Mouse (Mus musculus) lung, embryonic 15.5 days (tissue): Measurements from ENCODE around the gene Oxsr1. TPM values are rescaled to one million over a fixed set of nuclear protein-coding genes. Genes with fewer than 3 reads are reported as not detected.

ENCODE experiments used
- ATAC-seq: fragments of 200-750 bp; cut with Nextera tagmentation; 2 replicates; pipeline ENCODE4 v1.8.0; 2017; ENCODE audit warnings: moderate number of reproducible peaks, borderline replicate concordance; ENCODE audit not compliant: low FRiP score, low TSS enrichment; ENCODE audit errors: extremely low read depth
- H3K27ac ChIP-seq: fragments of 300-500 bp; sonication (generic); 2 replicates; pipeline ENCODE4 v1.5.1; 2015; ENCODE audit warnings: moderate library complexity, mild to moderate bottlenecking, inconsistent platforms
- H3K27me3 ChIP-seq: fragments of 300-500 bp; sonication (generic); 2 replicates; pipeline ENCODE4 v1.6.1; 2015; ENCODE audit warnings: inconsistent platforms
- H3K36me3 ChIP-seq: fragments of 300-500 bp; sonication (generic); 2 replicates; pipeline ENCODE4 v1.6.1; 2015; ENCODE audit warnings: inconsistent platforms
- H3K4me1 ChIP-seq: fragments of 300-500 bp; sonication (generic); 2 replicates; pipeline ENCODE4 v1.6.1; 2015; ENCODE audit warnings: inconsistent platforms
- H3K4me2 ChIP-seq: fragments of 300-500 bp; sonication (generic); 2 replicates; pipeline ENCODE4 v1.6.1; 2015; ENCODE audit warnings: inconsistent platforms, mild to moderate bottlenecking, moderate library complexity
- H3K4me3 ChIP-seq: fragments of 300-500 bp; sonication (generic); 2 replicates; pipeline ENCODE4 v1.5.1; 2015; ENCODE audit warnings: mild to moderate bottlenecking, inconsistent platforms
- H3K9ac ChIP-seq: fragments of 300-500 bp; sonication (generic); 2 replicates; pipeline ENCODE4 v1.6.1; 2015; ENCODE audit warnings: inconsistent platforms
- H3K9me3 ChIP-seq: fragments of 300-500 bp; sonication (generic); 2 replicates; pipeline ENCODE4 v1.6.1; 2016; ENCODE audit warnings: inconsistent platforms
- WGBS: fragments of 180-500 bp; shearing (Covaris S2); methylation state at CpG from one replicate; pipeline ENCODE4 v1.1.7; 2015; 5-methylcytosine and 5-hydroxymethylcytosine counted together
- polyA plus RNA-seq: library from polyadenylated mRNA; unstranded; fragments of >200 nt; fragmentation: Nextera tagmentation; extraction: Ambion mirVana; gene quantifications from 2 replicates; pipeline ENCODE4 v1.2.1, GENCODE M21; 2015

The Oxsr1 gene
- polyA plus RNA-seq, 1 experiment from 2014 or later: 11.3 TPM

- Histone ChIP-seq H3K36me3 (peaks cover 13% of the 10 kb centered on the region), H3K9ac (no peak overlapping the region), H3K4me3 (no peak overlapping the region), H3K4me2 (no peak overlapping the region), H3K27me3 (no peaks in the 10 kb centered on the region), H3K4me1 (peaks cover 30% of the 10 kb centered on the region), H3K27ac (no peak overlapping the region), H3K9me3 (no peaks in the 10 kb centered on the region)
- WGBS: 79% methylated on average over 4 of the region's 4 CpGs
- ATAC-seq: no peak
These were observed 13.3 kb upstream of the Oxsr1 start for GRCm38 (mm10) chr9:119335571-119335970.

DNA sequence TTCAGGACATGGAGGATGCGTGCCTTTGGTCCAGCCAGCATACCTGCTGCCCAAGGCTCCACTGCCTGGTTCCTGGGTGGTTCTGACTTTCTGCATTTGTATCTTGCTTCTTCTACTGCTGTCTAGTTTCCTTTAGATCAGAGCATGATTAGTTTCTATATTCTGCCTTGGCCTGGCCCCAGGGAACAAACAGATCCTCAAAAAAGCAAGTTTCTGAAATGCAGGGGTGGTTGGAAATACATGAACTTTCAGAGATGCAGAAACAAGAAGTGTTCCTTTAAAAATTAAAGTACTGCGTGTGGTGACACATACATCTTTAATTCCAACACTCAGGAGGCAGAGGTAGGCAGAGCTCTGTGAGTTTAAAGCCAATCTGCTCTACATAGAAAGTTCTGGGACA is 12.6 kb upstream of the Oxsr1 start:
- Histone ChIP-seq H3K4me2 (no peak overlapping the region), H3K9ac (no peak overlapping the region), H3K27me3 (no peaks in the 10 kb centered on the region), H3K4me1 (peaks cover 24% of the 10 kb centered on the region), H3K36me3 (peaks cover 13% of the 10 kb centered on the region), H3K9me3 (no peaks in the 10 kb centered on the region), H3K4me3 (no peak overlapping the region), H3K27ac (peak overlapping the region; percentile 48; the same call in 1 of the 2 replicates)
- ATAC-seq: no peak
- 86% methylated on average over 2 of the region's 2 CpGs for WGBS

GRCm38 (mm10) chr9:119334324-119334723 is 12.1 kb upstream of the Oxsr1 start:
- peaks cover 13% of the 10 kb centered on the region for H3K36me3 ChIP-seq
- H3K4me3 ChIP-seq: no peak overlapping the region
- ATAC-seq: peak; percentile 50; the same call in 1 of the 2 replicates
- H3K27me3 ChIP-seq: no peaks in the 10 kb centered on the region
- no peaks in the 10 kb centered on the region for H3K9me3 ChIP-seq
- peak overlapping the region; percentile 48 for H3K27ac ChIP-seq
- H3K4me1 ChIP-seq: peaks cover 21% of the 10 kb centered on the region
- H3K4me2 ChIP-seq: 0 out of 2 replicates have a peak overlapping the region, but pooled peaks have one; percentile 14
- H3K9ac ChIP-seq: no peak overlapping the region
- WGBS: 30% methylated on average over 10 of the region's 10 CpGs

- Histone ChIP-seq H3K27me3 (no peaks in the 10 kb centered on the region), H3K27ac (no peak overlapping the region), H3K9me3 (no peaks in the 10 kb centered on the region), H3K9ac (no peak overlapping the region), H3K36me3 (no peaks in the 10 kb centered on the region), H3K4me1 (peaks cover 11% of the 10 kb centered on the region), H3K4me2 (no peak overlapping the region), H3K4me3 (no peak overlapping the region)
- 83% methylated on average over 15 of the region's 15 CpGs for WGBS
- ATAC-seq: no peak
These were observed 8.1 kb upstream of the Oxsr1 start for GRCm38 (mm10) chr9:119330186-119330963.

DNA sequence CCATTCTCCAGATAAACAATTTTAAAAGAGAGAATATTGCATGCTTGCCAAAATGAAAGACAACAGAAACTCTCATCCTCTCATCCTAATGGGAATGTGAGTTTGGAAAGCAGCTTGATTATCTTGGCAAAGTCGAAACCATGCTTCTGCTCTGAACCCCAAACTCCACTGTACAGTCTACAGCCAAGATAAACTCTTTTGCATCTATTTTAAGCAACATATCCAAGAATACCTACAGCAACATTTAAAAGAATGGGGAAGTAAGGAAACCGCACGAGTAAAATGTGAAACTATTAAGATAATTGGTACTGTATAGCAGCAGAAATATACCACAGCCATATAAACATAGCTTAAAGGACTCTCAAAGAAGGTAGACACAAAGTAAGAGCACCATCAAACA is 6.3 kb upstream of the Oxsr1 start:
- no peak overlapping the region for H3K9ac ChIP-seq
- no peak for ATAC-seq
- no peaks in the 10 kb centered on the region; the same call in 1 of the 2 replicates for H3K4me1 ChIP-seq
- no peak overlapping the region for H3K27ac ChIP-seq
- no peaks in the 10 kb centered on the region for H3K27me3 ChIP-seq
- H3K36me3 ChIP-seq: no peaks in the 10 kb centered on the region
- no peaks in the 10 kb centered on the region for H3K9me3 ChIP-seq
- no peak overlapping the region for H3K4me3 ChIP-seq
- no peak overlapping the region for H3K4me2 ChIP-seq
- WGBS: 70% methylated on average over 3 of the region's 3 CpGs

- Histone ChIP-seq H3K27ac (no peak overlapping the region), H3K9ac (no peak overlapping the region), H3K4me2 (no peak overlapping the region), H3K9me3 (no peaks in the 10 kb centered on the region), H3K4me1 (peaks cover 20% of the 10 kb centered on the region), H3K4me3 (no peak overlapping the region), H3K27me3 (no peaks in the 10 kb centered on the region), H3K36me3 (no peaks in the 10 kb centered on the region)
- 52% methylated on average over 1 of the region's 1 CpGs for WGBS
- no peak for ATAC-seq
These were observed 1.9 kb upstream of the Oxsr1 start for GRCm38 (mm10) chr9:119324130-119324529.

DNA sequence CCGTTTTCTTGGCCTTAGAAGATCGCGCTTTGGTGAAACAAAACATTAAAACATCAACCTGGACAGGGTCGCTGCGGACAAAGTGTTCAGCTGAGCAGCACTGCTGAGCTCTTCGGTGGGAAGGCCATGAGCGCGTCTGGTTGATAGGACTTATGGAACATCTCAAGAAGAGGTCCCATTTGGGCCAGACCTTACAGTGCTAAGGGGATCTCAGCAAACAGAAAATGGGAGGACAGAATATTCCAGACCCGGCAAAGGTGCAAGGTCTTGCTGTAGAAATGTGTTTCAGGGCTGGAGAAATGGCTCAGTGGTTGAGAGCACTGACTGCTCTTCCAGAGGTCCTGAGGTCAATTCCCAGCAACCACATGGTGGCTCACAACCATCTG is 1.0 kb upstream of the Oxsr1 start:
- Histone ChIP-seq H3K36me3 (no peaks in the 10 kb centered on the region), H3K4me1 (peaks cover 20% of the 10 kb centered on the region), H3K9me3 (no peaks in the 10 kb centered on the region), H3K27ac (peak overlapping the region; percentile 87), H3K9ac (peak overlapping the region; percentile 53), H3K4me2 (peak overlapping the region; percentile 71), H3K4me3 (peak overlapping the region; percentile 88), H3K27me3 (no peaks in the 10 kb centered on the region)
- ATAC-seq: no peak
- WGBS: 5% methylated on average over 9 of the region's 9 CpGs

DNA sequence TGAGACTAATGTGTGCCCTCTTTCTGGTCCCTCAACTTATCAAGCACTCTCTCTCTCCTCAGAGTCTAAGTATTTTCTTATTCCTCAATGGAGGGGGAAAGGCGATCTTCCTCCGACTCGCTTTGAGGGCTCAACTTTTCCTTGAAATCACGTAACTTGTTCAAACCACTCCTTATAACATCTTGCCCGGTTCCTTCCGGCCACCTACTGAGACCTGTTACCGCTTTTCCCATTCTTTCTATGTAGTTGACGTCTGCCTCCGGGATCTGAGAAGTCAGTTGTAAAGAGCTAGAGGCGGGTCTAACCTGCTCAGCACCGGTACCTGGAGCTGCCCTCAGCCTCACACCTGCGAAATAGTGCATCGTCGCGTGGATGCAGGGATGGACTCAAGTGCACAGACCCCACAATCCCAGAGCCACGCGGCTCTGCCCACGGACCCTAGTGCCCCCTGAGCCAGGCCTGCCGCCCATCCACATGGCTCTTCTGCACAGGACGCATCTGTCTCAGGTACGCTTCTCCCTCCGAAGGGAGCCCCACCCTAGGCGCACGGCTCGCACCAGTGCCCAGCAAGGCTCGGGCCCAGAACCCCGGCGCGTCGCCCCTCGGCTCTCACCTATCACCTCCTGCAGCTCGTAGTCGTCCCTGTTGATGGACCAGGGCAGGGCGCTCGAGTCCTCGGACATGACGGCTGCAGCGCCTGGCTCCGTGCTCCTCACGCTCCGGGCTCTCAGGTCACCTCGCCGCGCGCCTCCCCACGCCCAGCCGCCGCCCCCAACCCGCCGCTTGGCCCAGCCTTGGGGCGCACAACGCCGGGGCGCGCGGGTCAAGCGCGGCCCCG is 616 bp downstream of the Oxsr1 start:
- ATAC-seq: peak; percentile 55
- H3K4me2 ChIP-seq: peak overlapping the region; percentile 94

GRCm38 (mm10) chr9:119320946-119321345 is 1.3 kb downstream of the Oxsr1 start:
- H3K36me3 ChIP-seq: no peaks in the 10 kb centered on the region
- H3K9ac ChIP-seq: peak overlapping the region; percentile 74
- peak overlapping the region; percentile 88 for H3K4me3 ChIP-seq
- peak overlapping the region; percentile 94 for H3K4me2 ChIP-seq
- H3K27me3 ChIP-seq: no peaks in the 10 kb centered on the region
- peak overlapping the region; percentile 85; the same call in 1 of the 2 replicates for H3K27ac ChIP-seq
- no peaks in the 10 kb centered on the region for H3K9me3 ChIP-seq
- peaks cover 20% of the 10 kb centered on the region for H3K4me1 ChIP-seq
- WGBS: 10% methylated on average over 7 of the region's 7 CpGs
- no peak for ATAC-seq

More for the DNA sequence above, 616 bp downstream of the Oxsr1 start:
- H3K4me1 ChIP-seq: peaks cover 20% of the 10 kb centered on the region
- H3K36me3 ChIP-seq: no peaks in the 10 kb centered on the region
- H3K27me3 ChIP-seq: no peaks in the 10 kb centered on the region
- H3K4me3 ChIP-seq: peak overlapping the region; percentile 88
- no peaks in the 10 kb centered on the region for H3K9me3 ChIP-seq
- H3K27ac ChIP-seq: peak overlapping the region; percentile 85
- under 1% methylated on average over 59 of the region's 59 CpGs for WGBS
- H3K9ac ChIP-seq: peak overlapping the region; percentile 74

DNA sequence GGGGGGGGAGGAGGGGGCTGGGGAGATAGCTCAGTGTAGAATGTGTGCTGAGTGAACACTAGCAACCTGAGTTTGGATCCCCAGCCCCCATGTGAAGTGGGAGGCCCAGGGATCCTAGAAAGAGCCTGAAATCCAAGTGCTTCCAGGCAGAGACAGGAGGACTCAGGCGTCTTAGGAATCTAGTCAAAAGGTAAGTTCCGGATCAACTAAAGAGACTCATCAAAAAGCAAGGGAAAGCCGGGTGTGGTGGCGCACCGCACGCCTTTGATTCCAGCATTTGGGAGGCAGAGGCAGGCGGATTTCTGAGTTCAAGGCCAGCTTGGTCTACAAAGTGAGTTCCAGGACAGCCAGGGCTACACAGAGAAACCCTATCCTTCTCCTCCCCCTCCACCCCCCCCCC is 1.8 kb downstream of the Oxsr1 start:
- Histone ChIP-seq H3K4me3 (peak overlapping the region; percentile 88; the same call in 1 of the 2 replicates), H3K4me2 (peak overlapping the region; percentile 94), H3K27me3 (no peaks in the 10 kb centered on the region), H3K9me3 (no peaks in the 10 kb centered on the region), H3K27ac (no peak overlapping the region), H3K4me1 (peaks cover 20% of the 10 kb centered on the region), H3K9ac (no peak overlapping the region), H3K36me3 (no peaks in the 10 kb centered on the region)
- no peak for ATAC-seq
- 75% methylated on average over 7 of the region's 7 CpGs for WGBS

DNA sequence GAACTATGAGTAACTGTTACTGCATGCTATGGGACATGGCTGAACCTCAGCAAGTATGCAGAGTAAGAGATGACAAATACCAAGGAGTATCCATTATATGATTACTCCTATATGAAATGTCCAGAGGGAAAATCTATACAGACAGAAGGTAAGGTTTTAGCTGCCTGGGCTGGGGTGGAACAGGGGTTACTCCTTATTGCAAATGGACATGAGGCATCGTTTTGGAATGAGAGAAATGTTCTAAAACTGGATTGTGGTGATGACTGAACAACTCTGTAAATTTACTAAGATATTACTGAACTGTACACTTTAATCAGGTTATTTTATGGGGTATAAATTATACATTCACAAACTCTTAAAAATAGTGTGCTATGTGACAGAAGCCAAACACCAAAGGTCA is 3.3 kb downstream of the Oxsr1 start:
- H3K36me3 ChIP-seq: no peaks in the 10 kb centered on the region
- no peak for ATAC-seq
- no peak overlapping the region for H3K27ac ChIP-seq
- no peaks in the 10 kb centered on the region for H3K9me3 ChIP-seq
- no peak overlapping the region for H3K4me3 ChIP-seq
- H3K27me3 ChIP-seq: no peaks in the 10 kb centered on the region
- no peak overlapping the region for H3K9ac ChIP-seq
- H3K4me2 ChIP-seq: no peak overlapping the region
- peaks cover 20% of the 10 kb centered on the region for H3K4me1 ChIP-seq
- 90% methylated on average over 1 of the region's 1 CpGs for WGBS

- no peaks in the 10 kb centered on the region for H3K27me3 ChIP-seq
- no peak for ATAC-seq
- H3K4me2 ChIP-seq: no peak overlapping the region
- WGBS: 91% methylated on average over 10 of the region's 10 CpGs
- 0 out of 2 replicates have a peak, but pooled peaks cover 5% of the 10 kb centered on the region for H3K4me1 ChIP-seq
- no peaks in the 10 kb centered on the region for H3K9me3 ChIP-seq
- no peak overlapping the region for H3K4me3 ChIP-seq
- no peaks in the 10 kb centered on the region for H3K36me3 ChIP-seq
- H3K9ac ChIP-seq: no peak overlapping the region
- no peak overlapping the region for H3K27ac ChIP-seq
These were observed 9.1 kb downstream of the Oxsr1 start for GRCm38 (mm10) chr9:119313096-119313495.
